Mouse (Mus musculus) midbrain, embryonic 14.5 days (tissue): ENCODE data around the gene Rasal2. TPM values are rescaled to one million over a fixed set of nuclear protein-coding genes. Genes with fewer than 3 reads are reported as not detected.

Experiments
- ATAC-seq: fragments of 200-750 bp; cut with Nextera tagmentation; 2 replicates; pipeline ENCODE4 v1.8.0; 2017; ENCODE audit warnings: moderate number of reproducible peaks, moderate library complexity; ENCODE audit not compliant: low FRiP score, low TSS enrichment
- DNase-seq: peaks from one replicate; pipeline ENCODE4 v3.0.0-alpha.2; 2015
- H3K27ac ChIP-seq: fragments of 300-500 bp; sonication (generic); replicated peaks from 2 replicates; pipeline ENCODE4 v1.5.1; 2014; ENCODE audit warnings: mild to moderate bottlenecking, low read depth, low read length, moderate library complexity
- H3K27me3 ChIP-seq: fragments of 300-500 bp; sonication (generic); 2 replicates; pipeline ENCODE4 v1.6.1; 2014; ENCODE audit warnings: low read length, control low read depth, mixed read lengths; ENCODE audit not compliant: control insufficient read depth, insufficient read depth
- H3K36me3 ChIP-seq: fragments of 300-500 bp; sonication (generic); 2 replicates; pipeline ENCODE4 v1.6.1; 2014; ENCODE audit warnings: low read length, control low read depth; ENCODE audit not compliant: control insufficient read depth, insufficient read depth
- H3K4me1 ChIP-seq: fragments of 300-500 bp; sonication (generic); 2 replicates; pipeline ENCODE4 v1.6.1; 2014; ENCODE audit warnings: mild to moderate bottlenecking, antibody characterized with exemption, low read length, control low read depth; ENCODE audit not compliant: control insufficient read depth, insufficient read depth
- H3K4me2 ChIP-seq: fragments of 300-500 bp; sonication (generic); 2 replicates; pipeline ENCODE4 v1.6.1; 2014; ENCODE audit warnings: mild to moderate bottlenecking, low read length, moderate library complexity
- H3K4me3 ChIP-seq: fragments of 300-500 bp; sonication (generic); replicated peaks from 2 replicates; pipeline ENCODE4 v1.5.1; 2014; ENCODE audit warnings: low read depth, low read length
- H3K9ac ChIP-seq: fragments of 300-500 bp; sonication (generic); replicated peaks from 2 replicates; pipeline ENCODE4 v1.6.1; 2014; ENCODE audit warnings: mild to moderate bottlenecking, low read length, moderate library complexity
- H3K9me3 ChIP-seq: fragments of 300-500 bp; sonication (generic); 2 replicates; pipeline ENCODE4 v1.6.1; 2016; ENCODE audit warnings: low read length, control low read depth, mixed read lengths; ENCODE audit not compliant: control insufficient read depth
- WGBS: fragments of 180-500 bp; shearing (Covaris S2); extraction: QIAGEN DNeasy Blood & Tissue Kit; methylation state at CpG from one replicate; pipeline ENCODE4 v1.1.7; 2014; 5-methylcytosine and 5-hydroxymethylcytosine counted together
- polyA plus RNA-seq: library from polyadenylated mRNA; unstranded; fragments of >200 nt; fragmentation: Nextera tagmentation; extraction: Ambion mirVana; gene quantifications from 2 replicates; pipeline ENCODE4 v1.2.1, GENCODE M21; 2014

The Rasal2 gene
- polyA plus RNA-seq, 1 experiment from 2014 or later, result 48.8 TPM

DNA sequence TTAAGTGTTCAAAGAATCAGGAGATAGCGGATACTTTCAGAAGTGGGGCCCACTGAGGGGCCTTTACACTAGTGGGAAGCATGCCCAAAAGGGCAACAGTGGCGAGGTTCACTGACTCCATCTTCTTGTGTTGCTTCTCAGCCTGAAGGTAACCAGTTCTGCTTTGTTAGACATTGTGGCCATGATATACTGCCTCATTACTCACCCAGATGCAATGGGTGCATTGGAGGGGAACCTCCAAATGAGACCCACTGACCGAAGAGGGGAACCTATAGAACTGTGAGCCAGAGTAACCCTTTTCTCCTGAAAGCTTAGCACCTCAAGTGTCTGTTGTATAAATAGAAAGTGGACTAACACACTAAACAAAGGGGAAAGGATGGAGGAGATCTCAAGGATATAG, 116.5 kb downstream of the Rasal2 start:
- Histone ChIP-seq H3K27me3 (no peaks in the 10 kb centered on the region), H3K9ac (no peak overlapping the region), H3K36me3 (peaks cover 4% of the 10 kb centered on the region; the same call in 1 of the 2 replicates), H3K4me3 (no peak overlapping the region), H3K27ac (no peak overlapping the region), H3K9me3 (no peaks in the 10 kb centered on the region), H3K4me2 (no peak overlapping the region), H3K4me1 (no peaks in the 10 kb centered on the region)
- DNase-seq, result no peak
- WGBS, result 91% methylated on average over 3 of the region's 3 CpGs
- ATAC-seq, result no peak

DNA sequence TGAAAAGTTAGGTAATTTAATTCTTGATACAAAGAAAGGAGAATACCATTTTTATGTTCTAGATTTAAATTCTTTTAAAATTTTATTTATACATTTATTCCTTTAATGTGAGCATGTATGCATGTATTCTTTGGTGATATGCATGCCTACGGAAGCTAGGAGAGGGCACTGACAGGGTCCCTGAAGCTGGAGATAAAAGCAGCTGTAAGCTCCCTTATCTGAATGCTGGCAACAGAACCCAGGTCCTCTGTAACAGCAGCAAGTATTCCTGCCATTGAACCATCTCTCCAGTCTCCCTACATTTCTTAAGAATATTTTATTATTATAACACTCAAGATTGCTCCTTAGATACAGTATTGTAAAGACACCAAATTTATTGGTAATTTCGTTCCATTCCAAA, 122.2 kb downstream of the Rasal2 start:
- WGBS, result 86% methylated on average over 2 of the region's 2 CpGs
- no peaks in the 10 kb centered on the region for H3K4me1 ChIP-seq

DNA sequence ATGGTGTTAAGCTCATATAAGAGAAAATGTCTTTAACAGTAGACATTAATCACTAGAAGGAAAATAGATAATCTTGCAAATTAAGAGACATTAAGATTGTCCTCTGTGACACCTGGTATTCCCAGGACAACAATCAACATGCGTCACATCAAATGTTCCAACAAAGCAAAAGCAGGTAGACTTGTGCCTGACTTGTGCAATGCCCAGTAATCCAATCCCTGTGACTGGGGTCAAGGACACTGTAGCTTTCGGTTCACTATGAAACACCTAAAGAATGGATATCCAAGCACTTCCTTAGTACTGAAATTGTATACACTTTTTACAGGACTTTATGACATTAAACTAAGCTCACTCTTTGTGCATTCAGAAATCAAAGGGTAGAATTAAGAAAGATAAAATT, 123.1 kb downstream of the Rasal2 start:
- Histone ChIP-seq H3K4me3 (no peak overlapping the region), H3K27ac (no peak overlapping the region), H3K27me3 (no peaks in the 10 kb centered on the region), H3K9ac (no peak overlapping the region), H3K4me2 (no peak overlapping the region), H3K4me1 (no peaks in the 10 kb centered on the region), H3K36me3 (no peaks in the 10 kb centered on the region), H3K9me3 (no peaks in the 10 kb centered on the region)
- 80% methylated on average over 2 of the region's 2 CpGs for whole genome bisulfite sequencing
- DNase-seq (no peak), ATAC-seq (no peak)

More for the DNA sequence above, 122.2 kb downstream of the Rasal2 start:
- DNase-seq, result no peak
- ATAC-seq, result no peak
- no peak overlapping the region for H3K4me2 ChIP-seq
- H3K9me3 ChIP-seq, result no peaks in the 10 kb centered on the region
- no peaks in the 10 kb centered on the region for H3K36me3 ChIP-seq
- H3K4me3 ChIP-seq, result no peak overlapping the region
- no peak overlapping the region for H3K27ac ChIP-seq
- H3K9ac ChIP-seq, result no peak overlapping the region
- H3K27me3 ChIP-seq, result no peaks in the 10 kb centered on the region

- Histone ChIP-seq H3K36me3 (no peaks in the 10 kb centered on the region), H3K27ac (no peak overlapping the region), H3K4me1 (no peaks in the 10 kb centered on the region), H3K27me3 (no peaks in the 10 kb centered on the region), H3K9me3 (no peaks in the 10 kb centered on the region), H3K9ac (no peak overlapping the region), H3K4me3 (no peak overlapping the region), H3K4me2 (no peak overlapping the region)
- WGBS, result 8% methylated on average over 4 of the region's 4 CpGs
- peak; percentile 83 for DNase-seq
- no peak for ATAC-seq
Observed at GRCm38 (mm10) chr1:157286561-157286960, 125.8 kb downstream of the Rasal2 start.

- no peak overlapping the region for H3K4me3 ChIP-seq
- H3K27ac ChIP-seq, result no peak overlapping the region
- no peaks in the 10 kb centered on the region for H3K4me1 ChIP-seq
- no peaks in the 10 kb centered on the region for H3K9me3 ChIP-seq
- no peaks in the 10 kb centered on the region for H3K36me3 ChIP-seq
- WGBS, result 75% methylated on average over 3 of the region's 3 CpGs
- DNase-seq, result no peak
- no peaks in the 10 kb centered on the region for H3K27me3 ChIP-seq
- no peak overlapping the region for H3K4me2 ChIP-seq
- H3K9ac ChIP-seq, result no peak overlapping the region
- no peak for ATAC-seq
Observed at GRCm38 (mm10) chr1:157285366-157285765, 127.0 kb downstream of the Rasal2 start.

GRCm38 (mm10) chr1:157280781-157281180, 131.6 kb downstream of the Rasal2 start:
- no peaks in the 10 kb centered on the region for H3K9me3 ChIP-seq
- DNase-seq (peak; percentile 80), ATAC-seq (no peak)
- no peak overlapping the region for H3K27ac ChIP-seq
- no peaks in the 10 kb centered on the region for H3K27me3 ChIP-seq
- no peaks in the 10 kb centered on the region for H3K36me3 ChIP-seq
- H3K4me2 ChIP-seq, result no peak overlapping the region
- H3K9ac ChIP-seq, result no peak overlapping the region
- H3K4me1 ChIP-seq, result no peaks in the 10 kb centered on the region
- H3K4me3 ChIP-seq, result no peak overlapping the region

DNA sequence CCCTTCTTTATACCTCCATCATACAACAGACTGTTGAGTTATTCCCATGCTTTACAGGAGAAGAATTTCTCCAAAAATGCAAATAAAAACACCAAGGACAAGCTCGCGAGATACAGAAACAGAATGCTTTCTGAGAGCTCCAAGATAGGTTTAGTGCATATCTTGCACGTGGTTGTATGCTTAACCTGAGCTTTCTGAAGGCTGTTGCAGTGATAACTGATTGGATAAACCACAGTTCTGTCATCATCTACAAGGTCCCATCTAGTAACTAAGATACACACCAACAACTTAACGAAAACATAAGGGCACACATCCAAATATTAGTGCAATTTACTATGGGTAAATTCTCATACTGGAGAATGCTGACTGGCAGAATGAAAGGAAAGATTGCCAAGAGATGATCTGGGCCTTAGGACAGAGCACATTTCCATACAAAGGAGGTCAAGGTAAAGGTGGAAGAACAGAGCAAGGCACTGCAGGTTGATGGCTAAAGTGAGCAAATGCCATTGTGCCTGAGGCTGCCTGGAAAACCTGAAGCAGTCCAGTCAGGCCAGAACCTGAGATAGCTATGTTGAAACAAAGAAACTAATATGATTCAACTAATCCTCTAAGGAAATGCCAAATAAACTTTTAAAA, 136.6 kb downstream of the Rasal2 start:
- Histone ChIP-seq H3K4me1 (no peaks in the 10 kb centered on the region), H3K4me3 (no peak overlapping the region), H3K36me3 (no peaks in the 10 kb centered on the region), H3K9ac (no peak overlapping the region), H3K4me2 (no peak overlapping the region), H3K27me3 (no peaks in the 10 kb centered on the region), H3K27ac (no peak overlapping the region), H3K9me3 (no peaks in the 10 kb centered on the region)
- 90% methylated on average over 4 of the region's 4 CpGs for WGBS
- DNase-seq (no peak), ATAC-seq (no peak)

- H3K9ac ChIP-seq, result no peak overlapping the region
- no peaks in the 10 kb centered on the region for H3K36me3 ChIP-seq
- no peaks in the 10 kb centered on the region for H3K27me3 ChIP-seq
- H3K4me2 ChIP-seq, result no peak overlapping the region
- no peaks in the 10 kb centered on the region for H3K4me1 ChIP-seq
- no peak overlapping the region for H3K27ac ChIP-seq
- no peak for DNase-seq
- H3K4me3 ChIP-seq, result no peak overlapping the region
- WGBS, result 93% methylated on average over 3 of the region's 3 CpGs
- ATAC-seq, result no peak
- no peaks in the 10 kb centered on the region for H3K9me3 ChIP-seq
Observed at GRCm38 (mm10) chr1:157267894-157268293, 144.5 kb downstream of the Rasal2 start.

DNA sequence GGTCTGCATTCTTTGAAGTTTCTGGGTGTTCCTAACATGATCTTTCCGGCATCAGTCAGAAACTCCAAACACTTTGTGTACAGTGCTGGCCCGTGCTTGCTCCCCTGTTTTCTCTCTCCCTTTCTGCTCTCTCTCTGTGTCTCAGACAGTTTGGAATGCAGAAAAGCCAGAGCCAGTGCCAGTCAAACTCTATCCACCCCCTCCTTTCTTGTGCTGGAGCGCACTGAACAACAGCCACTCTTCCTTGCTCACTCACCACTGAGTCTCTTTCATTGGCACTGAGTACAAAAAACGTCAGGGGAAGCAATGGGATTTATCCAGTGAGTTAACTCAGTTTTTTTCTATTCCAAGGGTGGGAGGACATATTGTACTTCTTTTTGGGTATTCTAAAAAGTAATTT, 155.8 kb downstream of the Rasal2 start:
- H3K27ac ChIP-seq, result no peak overlapping the region
- H3K4me2 ChIP-seq, result no peak overlapping the region
- no peaks in the 10 kb centered on the region for H3K27me3 ChIP-seq
- H3K4me1 ChIP-seq, result peaks cover 8% of the 10 kb centered on the region
- H3K36me3 ChIP-seq, result no peaks in the 10 kb centered on the region
- peak; percentile 67; the same call in 1 of the 2 replicates for ATAC-seq
- no peaks in the 10 kb centered on the region for H3K9me3 ChIP-seq
- 8% methylated on average over 4 of the region's 4 CpGs for WGBS
- no peak overlapping the region for H3K9ac ChIP-seq
- H3K4me3 ChIP-seq, result no peak overlapping the region
- peak; percentile 71 for DNase-seq
